Mouse (Mus musculus) C2C12 (cell line): ENCODE results near the gene Treh.

Experiments
- CEBPB ChIP-seq: IDR thresholded peaks from one replicate; pipeline ENCODE4 v1.6.1; 2011; ENCODE audit warnings: low read depth, mild to moderate bottlenecking, control low read depth, moderate library complexity
- CTCF ChIP-seq: IDR thresholded peaks from one replicate; pipeline ENCODE4 v1.5.1; 2011; ENCODE audit not compliant: control insufficient read depth, insufficient read depth, insufficient read length
- MYOG ChIP-seq: IDR thresholded peaks from one replicate; pipeline ENCODE4 v1.6.1; 2011; ENCODE audit not compliant: control insufficient read depth, insufficient read length; ENCODE audit errors: extremely low read depth

GRCm38 (mm10) chr9:44641616-44642015 is 31.4 kb upstream of the Treh start:
- TF ChIP-seq CTCF (no peak), CEBPB (no peak), MYOG (no peak)
